Mouse (Mus musculus): ENCODE measurements around the gene Il19. TPM values are rescaled to one million over a fixed set of nuclear protein-coding genes. Genes with fewer than 3 reads are reported as not detected.

Il19 gene
- 0.10 TPM in 1 of 2 replicates, not detected in the other for polyA plus RNA-seq (2012; rRNA removed)

GRCm38 (mm10) chr1:130940065-130940687 is at the start of gene Il19:
Gene Il19, minus strand, starts transcription at chr1:130940115.
- no peak for DNase-seq (ENCODE audit: low spot score)

- DNase-seq (ENCODE audit: low spot score): no peak
These were observed 49.4 kb upstream of the Il19 start for GRCm38 (mm10) chr1:130989331-130989730.

GRCm38 (mm10) chr1:130987418-130987817 is 47.5 kb upstream of the Il19 start:
- no peak for DNase-seq (ENCODE audit: low spot score)

- DNase-seq (ENCODE audit: low spot score): no peak
These were observed 47.1 kb upstream of the Il19 start for GRCm38 (mm10) chr1:130987001-130987400.

- DNase-seq (ENCODE audit: low spot score): no peak
These were observed 44.5 kb upstream of the Il19 start for GRCm38 (mm10) chr1:130984441-130984840.

- DNase-seq (ENCODE audit: low spot score): no peak
These were observed 39.5 kb upstream of the Il19 start for GRCm38 (mm10) chr1:130979455-130979854.

GRCm38 (mm10) chr1:130963891-130964290 is 24.0 kb upstream of the Il19 start:
- no peak for DNase-seq (ENCODE audit: low spot score)

GRCm38 (mm10) chr1:130946920-130947319 is 7.0 kb upstream of the Il19 start:
- no peak for DNase-seq (ENCODE audit: low spot score)

GRCm38 (mm10) chr1:130941801-130942200 is 1.9 kb upstream of the Il19 start:
- DNase-seq (ENCODE audit: low spot score): no peak

GRCm38 (mm10) chr1:130938192-130938591 is 1.7 kb downstream of the Il19 start:
- DNase-seq (ENCODE audit: low spot score): no peak

GRCm38 (mm10) chr1:130937170-130937569 is 2.7 kb downstream of the Il19 start:
- DNase-seq (ENCODE audit: low spot score): no peak

GRCm38 (mm10) chr1:130936351-130936750 is 3.6 kb downstream of the Il19 start:
- no peak for DNase-seq (ENCODE audit: low spot score)

GRCm38 (mm10) chr1:130926484-130926883 is 13.4 kb downstream of the Il19 start:
- no peak for DNase-seq (ENCODE audit: low spot score)

- DNase-seq (ENCODE audit: low spot score): no peak
These were observed 21.5 kb downstream of the Il19 start for GRCm38 (mm10) chr1:130918323-130918980.

- no peak for DNase-seq (ENCODE audit: low spot score)
These were observed 28.4 kb downstream of the Il19 start, which contains the start of gene Il20 for GRCm38 (mm10) chr1:130911401-130912010. Gene Il20, minus strand, starts transcription at chr1:130911451.

GRCm38 (mm10) chr1:130902505-130902904 is 37.4 kb downstream of the Il19 start:
- no peak for DNase-seq (ENCODE audit: low spot score)

GRCm38 (mm10) chr1:130894468-130894867 is 45.4 kb downstream of the Il19 start:
- DNase-seq (ENCODE audit: low spot score): no peak

GRCm38 (mm10) chr1:130893329-130894040 is 46.4 kb downstream of the Il19 start:
- no peak for DNase-seq (ENCODE audit: low spot score)

GRCm38 (mm10) chr1:130892446-130892845 is 47.5 kb downstream of the Il19 start:
- DNase-seq (ENCODE audit: low spot score): no peak

- DNase-seq (ENCODE audit: low spot score): no peak
These were observed 52.6 kb downstream of the Il19 start, which contains the start of gene Il24 for GRCm38 (mm10) chr1:130887354-130887753. Gene Il24, minus strand, starts transcription at chr1:130887454.

- DNase-seq (ENCODE audit: low spot score): no peak
These were observed 56.8 kb downstream of the Il19 start for GRCm38 (mm10) chr1:130883146-130883545.
